Mouse (Mus musculus): Measurements from ENCODE around the gene Olfr656. TPM values are rescaled to one million over a fixed set of nuclear protein-coding genes. Genes with fewer than 3 reads are reported as not detected.

Olfr656 gene
- not detected in 2 replicates for polyA plus RNA-seq (2015; fragmentation: Nextera tagmentation; extraction: Ambion mirVana)

GRCm38 (mm10) chr7:104613655-104614054 is at the start of gene Olfr656:
Gene Olfr656, plus strand, starts transcription at chr7:104613955.
- Histone ChIP-seq H3K27me3 (replicated peaks) (no peaks in the 10 kb centered on the region), H3K4me2 (no peak within 1 kb of the TSS), H3K36me3 (no peaks in the 10 kb centered on the region), H3K4me3 (no peak within 1 kb of the TSS), H3K9ac (no peak within 1 kb of the TSS), H3K9me3 (peaks cover 4% of the 10 kb centered on the region; the same call in 1 of the 2 replicates), H3K27ac (replicated peaks) (no peak within 1 kb of the TSS), H3K4me1 (no peaks in the 10 kb centered on the region)
- 64% methylated on average over 4 of the region's 4 CpGs for WGBS
- no peak for ATAC-seq (ENCODE audit: extremely low read depth, insufficient number of reproducible peaks, low FRiP score, low TSS enrichment)

DNA sequence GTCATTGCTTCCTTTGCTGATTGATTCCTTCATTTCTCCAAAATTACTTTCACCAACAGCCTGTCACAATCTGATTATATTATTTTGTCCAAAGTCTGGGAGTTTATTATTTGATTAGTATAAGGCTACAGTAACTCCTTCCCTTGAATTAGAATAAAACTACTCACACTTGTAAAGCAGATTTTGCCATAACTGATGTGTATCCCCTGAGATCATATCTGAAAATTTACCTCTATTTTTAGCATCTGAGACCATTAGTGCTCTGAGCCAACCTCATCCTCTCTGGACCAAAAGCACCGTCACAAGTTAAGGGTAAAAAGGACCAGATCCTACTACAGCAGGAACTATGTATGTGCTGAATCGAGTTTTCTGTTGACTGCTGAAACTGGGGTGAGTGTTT is 36.7 kb upstream of the Olfr656 start, which contains the start of gene Olfr653:
Gene Olfr653, plus strand, starts transcription at position 301 of the 400 bp plus-strand sequence.
- Histone ChIP-seq H3K36me3 (no peaks in the 10 kb centered on the region), H3K4me2 (no peak within 1 kb of the TSS), H3K9ac (no peak within 1 kb of the TSS), H3K27me3 (replicated peaks) (no peaks in the 10 kb centered on the region), H3K4me3 (no peak within 1 kb of the TSS), H3K4me1 (no peaks in the 10 kb centered on the region), H3K9me3 (no peaks in the 10 kb centered on the region), H3K27ac (replicated peaks) (no peak within 1 kb of the TSS)
- 53% methylated on average over 2 of the region's 2 CpGs for WGBS
- no peak for ATAC-seq (ENCODE audit: extremely low read depth, insufficient number of reproducible peaks, low FRiP score, low TSS enrichment)

GRCm38 (mm10) chr7:104580846-104581245 is 32.9 kb upstream of the Olfr656 start:
- H3K9me3 ChIP-seq = no peaks in the 10 kb centered on the region
- no peak overlapping the region for H3K4me2 ChIP-seq
- no peak for ATAC-seq (ENCODE audit: extremely low read depth, insufficient number of reproducible peaks, low FRiP score, low TSS enrichment)
- H3K27ac ChIP-seq (replicated peaks) = no peak overlapping the region
- H3K36me3 ChIP-seq = no peaks in the 10 kb centered on the region
- no peak overlapping the region for H3K9ac ChIP-seq
- H3K4me3 ChIP-seq = no peak overlapping the region
- no peaks in the 10 kb centered on the region for H3K27me3 ChIP-seq (replicated peaks)
- no peaks in the 10 kb centered on the region for H3K4me1 ChIP-seq
- 72% methylated on average over 4 of the region's 4 CpGs for WGBS

GRCm38 (mm10) chr7:104581429-104581828 is 32.3 kb upstream of the Olfr656 start:
- 77% methylated on average over 4 of the region's 4 CpGs for WGBS
- Histone ChIP-seq H3K4me2 (no peak overlapping the region), H3K4me1 (no peaks in the 10 kb centered on the region), H3K36me3 (no peaks in the 10 kb centered on the region), H3K9me3 (no peaks in the 10 kb centered on the region), H3K9ac (no peak overlapping the region), H3K27me3 (replicated peaks) (no peaks in the 10 kb centered on the region), H3K4me3 (no peak overlapping the region), H3K27ac (replicated peaks) (no peak overlapping the region)
- ATAC-seq (ENCODE audit: extremely low read depth, insufficient number of reproducible peaks, low FRiP score, low TSS enrichment) = no peak

DNA sequence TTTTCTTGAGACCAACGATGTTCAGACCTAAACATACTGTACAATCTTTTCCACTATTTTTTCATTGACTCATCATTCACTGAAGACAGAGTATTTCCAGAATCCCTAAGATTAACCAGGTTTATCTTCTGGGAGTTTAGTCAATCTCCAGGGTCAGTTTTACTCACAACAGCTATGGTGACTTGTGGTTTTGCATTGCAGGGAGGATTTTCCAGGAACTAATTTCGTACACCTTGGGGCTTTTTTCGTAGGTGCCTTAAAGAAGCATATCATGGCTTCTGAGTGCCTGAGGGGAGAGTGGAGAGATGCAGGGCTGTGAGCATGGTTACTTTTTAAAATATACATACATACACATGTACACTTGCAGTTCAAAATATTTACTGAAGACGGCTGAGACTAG is 27.0 kb upstream of the Olfr656 start, which contains the start of gene Olfr654:
Gene Olfr654, plus strand, starts transcription at position 301 of the 400 bp plus-strand sequence.
- no peak within 1 kb of the TSS for H3K4me3 ChIP-seq
- ATAC-seq (ENCODE audit: extremely low read depth, insufficient number of reproducible peaks, low FRiP score, low TSS enrichment) = no peak
- no peaks in the 10 kb centered on the region for H3K36me3 ChIP-seq
- no peaks in the 10 kb centered on the region for H3K4me1 ChIP-seq
- H3K4me2 ChIP-seq = no peak within 1 kb of the TSS
- no peaks in the 10 kb centered on the region for H3K27me3 ChIP-seq (replicated peaks)
- 76% methylated on average over 4 of the region's 4 CpGs for whole genome bisulfite sequencing
- H3K9me3 ChIP-seq = no peaks in the 10 kb centered on the region
- H3K9ac ChIP-seq = no peak within 1 kb of the TSS
- no peak within 1 kb of the TSS for H3K27ac ChIP-seq (replicated peaks)

- Histone ChIP-seq H3K4me3 (no peak overlapping the region), H3K4me2 (no peak overlapping the region), H3K27me3 (replicated peaks) (no peaks in the 10 kb centered on the region), H3K4me1 (no peaks in the 10 kb centered on the region), H3K9me3 (no peaks in the 10 kb centered on the region), H3K27ac (replicated peaks) (no peak overlapping the region), H3K9ac (no peak overlapping the region), H3K36me3 (no peaks in the 10 kb centered on the region)
- WGBS = 75% methylated on average over 5 of the region's 5 CpGs
- ATAC-seq (ENCODE audit: extremely low read depth, insufficient number of reproducible peaks, low FRiP score, low TSS enrichment) = no peak
Measured at GRCm38 (mm10) chr7:104588274-104588673, 25.5 kb upstream of the Olfr656 start.

DNA sequence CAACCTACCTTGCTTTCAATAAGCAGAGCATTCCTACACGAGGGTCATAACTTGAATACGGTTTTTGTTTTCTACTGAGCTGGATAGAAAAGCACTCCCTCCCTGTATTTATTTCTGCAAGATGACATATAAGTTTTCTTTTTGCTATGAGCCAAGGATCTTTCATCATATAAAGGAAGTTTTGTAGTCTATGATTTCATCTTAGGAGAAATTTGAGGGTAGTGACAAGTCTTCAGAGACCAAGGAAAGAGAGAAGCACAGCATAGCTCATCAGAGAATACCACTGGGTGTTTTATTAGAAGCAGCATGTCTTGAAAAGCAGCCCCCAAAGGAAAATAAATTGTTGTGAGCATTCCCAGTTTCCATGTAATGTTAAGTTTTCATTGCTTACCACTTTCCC is 12.1 kb upstream of the Olfr656 start, which contains the start of gene Olfr655:
Gene Olfr655, minus strand, starts transcription at position 101 of the 400 bp plus-strand sequence.
- Histone ChIP-seq H3K9ac (no peak within 1 kb of the TSS), H3K4me3 (no peak within 1 kb of the TSS), H3K36me3 (no peaks in the 10 kb centered on the region), H3K4me1 (no peaks in the 10 kb centered on the region), H3K4me2 (no peak within 1 kb of the TSS), H3K27ac (replicated peaks) (no peak within 1 kb of the TSS), H3K27me3 (replicated peaks) (no peaks in the 10 kb centered on the region), H3K9me3 (no peaks in the 10 kb centered on the region)
- 64% methylated on average over 2 of the region's 2 CpGs for WGBS
- ATAC-seq (ENCODE audit: extremely low read depth, insufficient number of reproducible peaks, low FRiP score, low TSS enrichment) = no peak

DNA sequence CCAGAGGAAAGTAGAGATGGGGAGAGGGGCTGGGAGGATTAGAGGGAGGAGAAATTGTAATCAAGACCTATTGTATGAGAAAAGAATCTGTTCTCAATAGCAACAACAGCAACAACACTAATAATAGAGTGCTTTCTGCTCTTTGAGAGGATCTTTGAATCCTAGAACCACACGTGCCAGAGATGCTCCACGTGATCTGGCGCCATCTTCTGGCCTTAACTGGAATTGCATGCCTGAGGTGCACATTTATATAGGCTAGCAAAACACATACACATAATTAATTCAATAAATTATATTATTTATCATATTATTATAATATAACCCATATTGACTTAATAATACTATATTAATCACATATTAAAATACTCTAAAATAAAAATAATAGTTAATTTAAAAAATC is 10.6 kb upstream of the Olfr656 start:
- no peak overlapping the region for H3K4me2 ChIP-seq
- H3K4me3 ChIP-seq = no peak overlapping the region
- no peak overlapping the region for H3K27ac ChIP-seq (replicated peaks)
- no peaks in the 10 kb centered on the region for H3K9me3 ChIP-seq
- no peaks in the 10 kb centered on the region for H3K27me3 ChIP-seq (replicated peaks)
- no peak overlapping the region for H3K9ac ChIP-seq
- no peaks in the 10 kb centered on the region for H3K4me1 ChIP-seq
- no peak for ATAC-seq (ENCODE audit: extremely low read depth, insufficient number of reproducible peaks, low FRiP score, low TSS enrichment)
- 2% methylated on average over 3 of the region's 3 CpGs for whole genome bisulfite sequencing
- H3K36me3 ChIP-seq = no peaks in the 10 kb centered on the region

DNA sequence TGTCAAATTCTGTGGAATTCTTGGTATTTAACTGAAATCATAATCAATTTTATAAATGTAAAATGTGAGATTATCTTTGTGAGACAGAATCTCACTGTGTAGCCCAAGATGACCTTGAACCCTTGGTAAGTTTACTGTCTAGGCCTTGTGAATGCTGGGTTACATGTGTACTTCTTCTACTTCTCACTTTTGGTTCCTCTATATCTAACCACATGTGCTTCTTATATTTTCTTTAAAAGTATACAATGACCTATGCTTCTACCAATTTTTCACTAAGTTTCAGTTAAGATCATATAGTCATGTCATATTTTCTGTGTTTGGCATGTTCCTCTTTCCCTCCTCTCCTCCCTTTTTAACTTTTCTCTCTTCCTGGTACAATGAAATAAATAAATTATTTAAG is 9.0 kb upstream of the Olfr656 start:
- Histone ChIP-seq H3K9ac (no peak overlapping the region), H3K27ac (replicated peaks) (no peak overlapping the region), H3K9me3 (no peaks in the 10 kb centered on the region), H3K4me3 (no peak overlapping the region), H3K36me3 (no peaks in the 10 kb centered on the region), H3K4me1 (no peaks in the 10 kb centered on the region), H3K4me2 (no peak overlapping the region), H3K27me3 (replicated peaks) (no peaks in the 10 kb centered on the region)
- ATAC-seq (ENCODE audit: extremely low read depth, insufficient number of reproducible peaks, low FRiP score, low TSS enrichment) = no peak

DNA sequence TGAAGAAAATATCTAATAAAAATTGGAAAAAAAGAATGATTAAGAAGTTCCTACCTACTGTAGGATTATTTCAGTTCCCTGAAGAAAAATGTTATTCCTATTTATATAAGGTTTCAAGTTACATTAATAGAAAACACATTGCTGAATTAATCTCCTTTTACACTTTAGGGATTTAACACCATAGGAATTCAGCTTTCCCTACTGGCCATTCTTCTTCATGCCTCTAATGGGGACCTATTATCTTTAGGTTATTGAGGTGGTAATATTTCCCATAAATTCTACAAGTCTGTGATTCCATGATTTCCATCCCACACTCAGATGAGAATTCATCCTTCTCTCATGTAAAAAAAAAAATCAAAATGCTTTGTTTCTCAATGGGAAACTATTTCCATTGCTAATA is 10.7 kb downstream of the Olfr656 start, which contains the start of gene Olfr657:
Gene Olfr657, plus strand, starts transcription at position 301 of the 400 bp plus-strand sequence.
- no peak for ATAC-seq (ENCODE audit: extremely low read depth, insufficient number of reproducible peaks, low FRiP score, low TSS enrichment)
- no peak within 1 kb of the TSS for H3K4me3 ChIP-seq
- H3K27me3 ChIP-seq (replicated peaks) = no peaks in the 10 kb centered on the region

DNA sequence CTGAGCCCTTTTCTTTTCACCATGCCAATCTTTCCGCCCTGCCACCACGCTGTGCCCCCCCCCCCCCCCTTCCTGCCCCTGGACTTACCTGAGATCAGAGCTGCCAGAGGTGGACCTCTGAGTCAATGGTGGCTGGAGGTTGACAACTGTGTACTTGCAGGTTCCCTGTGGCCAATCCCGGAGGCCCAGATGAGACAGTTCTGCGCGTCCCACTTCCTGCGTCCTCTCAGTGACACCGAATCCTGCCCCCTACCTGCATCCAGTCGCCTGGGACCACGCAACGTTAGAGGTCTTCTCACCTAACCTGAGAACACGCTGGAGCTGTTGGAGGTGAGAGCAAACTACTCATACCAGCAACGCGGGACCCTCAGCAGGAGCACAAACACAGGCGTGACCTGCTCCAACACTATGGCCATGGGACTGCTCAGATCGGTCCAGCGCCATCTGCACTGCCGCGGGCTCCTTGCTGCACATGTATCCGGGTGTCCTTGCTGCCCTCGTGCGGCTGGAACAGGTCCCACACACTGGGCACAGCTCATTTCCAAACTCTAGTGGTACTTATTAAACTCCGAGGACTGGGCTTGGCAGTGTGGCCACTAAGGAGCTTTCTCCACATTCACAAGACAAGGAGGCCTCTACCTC is 33.2 kb downstream of the Olfr656 start, which contains the start of gene Olfr658:
Gene Olfr658, minus strand, starts transcription at position 465 of the 642 bp plus-strand sequence.
- Histone ChIP-seq H3K4me3 (peak within 1 kb of the TSS; percentile 35), H3K27me3 (replicated peaks) (no peaks in the 10 kb centered on the region), H3K9ac (no peak within 1 kb of the TSS), H3K9me3 (no peaks in the 10 kb centered on the region), H3K27ac (replicated peaks) (no peak within 1 kb of the TSS), H3K4me2 (peak within 1 kb of the TSS; percentile 63), H3K36me3 (no peaks in the 10 kb centered on the region), H3K4me1 (no peaks in the 10 kb centered on the region)
- ATAC-seq (ENCODE audit: extremely low read depth, insufficient number of reproducible peaks, low FRiP score, low TSS enrichment) = no peak
- 14% methylated on average over 20 of the region's 22 CpGs for WGBS

More for the DNA sequence above, 10.7 kb downstream of the Olfr656 start, which contains the start of gene Olfr657:
- H3K4me2 ChIP-seq = no peak within 1 kb of the TSS
- H3K9me3 ChIP-seq = no peaks in the 10 kb centered on the region
- no peaks in the 10 kb centered on the region for H3K36me3 ChIP-seq
- H3K9ac ChIP-seq = no peak within 1 kb of the TSS
- H3K27ac ChIP-seq (replicated peaks) = no peak within 1 kb of the TSS
- H3K4me1 ChIP-seq = no peaks in the 10 kb centered on the region

DNA sequence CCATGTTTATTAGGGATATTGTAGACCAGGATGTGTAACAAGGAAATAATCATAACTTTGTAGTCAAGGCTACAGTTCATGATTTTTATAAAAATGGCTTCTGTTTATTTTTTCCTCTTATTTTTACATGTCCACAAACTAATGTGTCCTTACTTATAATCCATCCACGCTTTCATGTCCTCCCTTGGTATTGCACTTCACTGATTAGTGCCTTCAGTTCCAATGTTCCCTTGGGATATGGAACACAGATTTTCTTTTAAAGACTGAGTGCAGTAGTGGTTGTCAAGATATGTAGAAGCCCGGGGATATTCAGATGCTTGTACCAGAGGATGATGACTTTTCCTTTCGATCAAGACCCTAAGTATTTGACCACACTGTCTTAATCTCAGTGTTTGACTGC is 52.7 kb downstream of the Olfr656 start, which contains the start of gene Olfr659:
Gene Olfr659, plus strand, starts transcription at position 301 of the 400 bp plus-strand sequence.
- 69% methylated on average over 3 of the region's 3 CpGs for WGBS
- ATAC-seq (ENCODE audit: extremely low read depth, insufficient number of reproducible peaks, low FRiP score, low TSS enrichment) = no peak
- H3K9ac ChIP-seq = no peak within 1 kb of the TSS
- H3K4me1 ChIP-seq = no peaks in the 10 kb centered on the region
- H3K4me2 ChIP-seq = no peak within 1 kb of the TSS
- no peaks in the 10 kb centered on the region; the same call in none of the 2 replicates for H3K9me3 ChIP-seq
- H3K27ac ChIP-seq (replicated peaks) = no peak within 1 kb of the TSS
- no peak within 1 kb of the TSS for H3K4me3 ChIP-seq
- no peaks in the 10 kb centered on the region for H3K36me3 ChIP-seq
- no peaks in the 10 kb centered on the region for H3K27me3 ChIP-seq (replicated peaks)

Data from heart, embryonic 13.5 days (tissue).